ENCODE assay signal across 9 mouse cellular contexts in genomic region chr12:105476453-105476852, GRCm38 (mm10). TPM values are rescaled to one million over a fixed set of nuclear protein-coding genes. Genes with fewer than 3 reads are reported as not detected.
A peak's percentile ranks its signal among the peaks of the same experiment; 100 is the strongest.
DNase-seq lines count a peak whose midpoint lies in the region; ATAC-seq and TF ChIP-seq lines count a peak whose summit lies in the region.
"Had no signal": no experiment of that assay in that cellular context is flagged by ENCODE, and none has a peak within 500 bp of the region (broad histone marks: within the 10 kb centered on the region; RNA-seq: fewer than 3 reads in every experiment).

No protein-coding gene starts in this region.

- H3K27me3 ChIP-seq in thymus, adult 2 months (ENCODE audit: control insufficient read depth, insufficient read depth, low read length), result no peaks in the 10 kb centered on the region
- no peaks in the 10 kb centered on the region for H3K27me3 ChIP-seq in forebrain, embryonic 16.5 days (replicated peaks; ENCODE audit: control insufficient read depth, insufficient read depth, low read length)
- H3K27me3 ChIP-seq in intestine, embryonic 15.5 days (replicated peaks), result no peaks in the 10 kb centered on the region
- no peaks in the 10 kb centered on the region for H3K27me3 ChIP-seq in limb, embryonic 14.5 days (ENCODE audit: control insufficient read depth, insufficient read depth, low read length)
- H3K27me3 ChIP-seq in midbrain, postnatal 0 days (ENCODE audit: insufficient read depth, low read length), result no peaks in the 10 kb centered on the region

- DNase-seq in thymus, adult 2 months, result peak; percentile 59
- DNase-seq in thymus, adult 18-20 months, result no peak
- DNase-seq in cerebellum, adult 11-12 months, result peak; percentile 21
- peak; percentile 60 for DNase-seq in limb, embryonic 14.5 days (ENCODE audit: low spot score)
- peak; percentile 75 for DNase-seq in midbrain, postnatal 0 days (ENCODE audit: low spot score)
- DNase-seq in thymus, postnatal 0 days (ENCODE audit: low spot score), result peak; percentile 60

- peak; percentile 42 for ATAC-seq in forebrain, embryonic 16.5 days
- ATAC-seq in intestine, embryonic 15.5 days, result peak; percentile 59; the same call in 1 of the 2 replicates
- no peak for ATAC-seq in limb, embryonic 14.5 days (ENCODE audit: low FRiP score, low read depth)
- peak; percentile 55; the same call in 1 of the 2 replicates for ATAC-seq in midbrain, postnatal 0 days (ENCODE audit: low FRiP score)

- TF ChIP-seq CTCF in thymus, adult 2 months (IDR thresholded peaks at IDR 0.05; ENCODE audit: borderline replicate concordance, control insufficient read depth, extremely low read depth, insufficient read depth, low read length, poor library complexity), result no peak
- peak; percentile 91 for TF ChIP-seq CTCF in midbrain, postnatal 0 days (IDR thresholded peaks at IDR 0.05)

- 44% methylated on average over 9 of the region's 9 CpGs for WGBS in thymus, adult 2 months
- WGBS in forebrain, embryonic 16.5 days, result 40% methylated on average over 9 of the region's 9 CpGs
- 53% methylated on average over 9 of the region's 9 CpGs for WGBS in intestine, embryonic 15.5 days
- 49% methylated on average over 9 of the region's 9 CpGs for WGBS in limb, embryonic 14.5 days
- WGBS in midbrain, postnatal 0 days, result 52% methylated on average over 9 of the region's 9 CpGs

- no peaks in the 10 kb centered on the region for H3K9me3 ChIP-seq in forebrain, embryonic 16.5 days (ENCODE audit: control insufficient read depth, low read length)
- no peaks in the 10 kb centered on the region for H3K9me3 ChIP-seq in intestine, embryonic 15.5 days
- no peaks in the 10 kb centered on the region for H3K9me3 ChIP-seq in limb, embryonic 14.5 days (ENCODE audit: control insufficient read depth, low read length)
- H3K9me3 ChIP-seq in midbrain, postnatal 0 days (ENCODE audit: low read length), result no peaks in the 10 kb centered on the region

- H3K36me3 ChIP-seq in thymus, adult 2 months (ENCODE audit: control insufficient read depth, insufficient read depth, low read length), result no peaks in the 10 kb centered on the region
- peaks cover 5% of the 10 kb centered on the region for H3K36me3 ChIP-seq in forebrain, embryonic 16.5 days (ENCODE audit: control insufficient read depth, insufficient read depth)
- H3K36me3 ChIP-seq in intestine, embryonic 15.5 days, result no peaks in the 10 kb centered on the region
- peaks cover 10% of the 10 kb centered on the region; the same call in 1 of the 2 replicates for H3K36me3 ChIP-seq in limb, embryonic 14.5 days (ENCODE audit: control insufficient read depth, insufficient read depth, low read length)
- H3K36me3 ChIP-seq in midbrain, postnatal 0 days (ENCODE audit: insufficient read depth, low read length), result peaks cover 3% of the 10 kb centered on the region; the same call in 1 of the 2 replicates

- H3K9ac ChIP-seq in forebrain, embryonic 16.5 days (replicated peaks; ENCODE audit: low read depth, low read length), result no peak overlapping the region
- H3K9ac ChIP-seq in intestine, embryonic 15.5 days, result no peak overlapping the region
- H3K9ac ChIP-seq in limb, embryonic 14.5 days (ENCODE audit: low read depth, low read length, severe bottlenecking), result no peak overlapping the region
- no peak overlapping the region for H3K9ac ChIP-seq in midbrain, postnatal 0 days (replicated peaks; ENCODE audit: low read length, poor library complexity, severe bottlenecking)

- no peak overlapping the region for H3K4me3 ChIP-seq in thymus, adult 2 months (ENCODE audit: control insufficient read depth, insufficient read depth, low read length)
- H3K4me3 ChIP-seq in forebrain, embryonic 16.5 days (replicated peaks; ENCODE audit: low read length), result no peak overlapping the region
- H3K4me3 ChIP-seq in intestine, embryonic 15.5 days (replicated peaks), result no peak overlapping the region
- H3K4me3 ChIP-seq in limb, embryonic 14.5 days (replicated peaks; ENCODE audit: low read length), result no peak overlapping the region
- no peak overlapping the region for H3K4me3 ChIP-seq in midbrain, postnatal 0 days (ENCODE audit: low read depth, low read length)
- H3K4me3 ChIP-seq: erythroblast, embryonic 14.5 days had no signal

- H3K4me2 ChIP-seq in forebrain, embryonic 16.5 days (ENCODE audit: low read length), result no peak overlapping the region
- H3K4me2 ChIP-seq in intestine, embryonic 15.5 days (replicated peaks), result no peak overlapping the region
- H3K4me2 ChIP-seq in limb, embryonic 14.5 days (replicated peaks; ENCODE audit: low read depth, low read length, severe bottlenecking), result no peak overlapping the region
- no peak overlapping the region for H3K4me2 ChIP-seq in midbrain, postnatal 0 days (ENCODE audit: low read depth, low read length, poor library complexity, severe bottlenecking)

- TF ChIP-seq POLR2A in thymus, adult 2 months (IDR thresholded peaks at IDR 0.05; ENCODE audit: control insufficient read depth, extremely low read depth, insufficient read depth, low read length, poor library complexity), result no peak
- no peak for TF ChIP-seq POLR2A in limb, embryonic 14.5 days (IDR thresholded peaks at IDR 0.05; ENCODE audit: borderline replicate concordance, extremely low read depth, insufficient read depth, insufficient read length)

- no peaks in the 10 kb centered on the region for H3K4me1 ChIP-seq in thymus, adult 2 months (replicated peaks; ENCODE audit: control insufficient read depth, insufficient read depth, low read length)
- H3K4me1 ChIP-seq in forebrain, embryonic 16.5 days (replicated peaks; ENCODE audit: control insufficient read depth, insufficient read depth, low read length), result peaks cover 8% of the 10 kb centered on the region
- H3K4me1 ChIP-seq in intestine, embryonic 15.5 days (replicated peaks), result 0 out of 2 replicates have a peak, but pooled peaks cover 2% of the 10 kb centered on the region
- no peaks in the 10 kb centered on the region for H3K4me1 ChIP-seq in limb, embryonic 14.5 days (ENCODE audit: control insufficient read depth, insufficient read depth, low read length)
- H3K4me1 ChIP-seq in midbrain, postnatal 0 days (ENCODE audit: insufficient read depth, low read length), result peaks cover 14% of the 10 kb centered on the region

- H3K27ac ChIP-seq in thymus, adult 2 months (ENCODE audit: control insufficient read depth, insufficient read depth, low read length), result no peak overlapping the region
- H3K27ac ChIP-seq in forebrain, embryonic 16.5 days (ENCODE audit: low read length), result no peak overlapping the region; the same call in 1 of the 2 replicates
- H3K27ac ChIP-seq in intestine, embryonic 15.5 days, result no peak overlapping the region
- no peak overlapping the region for H3K27ac ChIP-seq in limb, embryonic 14.5 days (replicated peaks; ENCODE audit: low read depth, low read length)
- H3K27ac ChIP-seq in midbrain, postnatal 0 days (ENCODE audit: low read depth, low read length), result peak overlapping the region; percentile 73

RNA-seq across cellular contexts. Expression of gene D430019H16Rik, which starts 22.8 kb away (rescaled TPM):
- 1.1 and 1.2 TPM in 2 replicates for polyA plus RNA-seq in thymus, adult 2 months (2012; rRNA removed)
- 14.0 and 17.8 TPM in 2 replicates for polyA plus RNA-seq in forebrain, embryonic 16.5 days (2015; fragmentation: Nextera tagmentation; extraction: Ambion mirVana)
- 0.78 and 1.4 TPM in 2 replicates for polyA plus RNA-seq in intestine, embryonic 15.5 days (2015; fragmentation: Nextera tagmentation; extraction: Ambion mirVana)
- polyA plus RNA-seq in limb, embryonic 14.5 days (2012; rRNA removed), result 19.3 and 21.4 TPM in 2 replicates
- 4.2 and 5.1 TPM in 2 replicates for polyA plus RNA-seq in limb, embryonic 14.5 days (2014; fragmentation: Nextera tagmentation; extraction: Ambion mirVana)
- total RNA-seq in midbrain, postnatal 0 days (2014; rRNA removed), result 176 and 186 TPM in 2 replicates
- 10.9 and 13.1 TPM in 2 replicates for polyA plus RNA-seq in midbrain, postnatal 0 days (2015; fragmentation: Nextera tagmentation; extraction: Ambion mirVana)
- 0.19 and 0.36 TPM in 2 replicates for polyA plus RNA-seq in thymus, postnatal 0 days (2015; fragmentation: Nextera tagmentation; extraction: Ambion mirVana)
- polyA plus RNA-seq: erythroblast, embryonic 14.5 days had no signal

Comparison
In these comparisons a context has a peak if more than half of its experiments do, and no peak if none do; other contexts are left out.
1. DNase-seq: peak in thymus, adult 2 months (single experiment), cerebellum, adult 11-12 months (single experiment), limb, embryonic 14.5 days (single experiment), midbrain, postnatal 0 days (single experiment) and thymus, postnatal 0 days (single experiment); none in thymus, adult 18-20 months (0 of 2).